Mouse (Mus musculus): ENCODE results near the gene Duoxa1. TPM values are rescaled to one million over a fixed set of nuclear protein-coding genes. Genes with fewer than 3 reads are reported as not detected.
"Not testable (repeated sequence)": the region's sequence is repeated elsewhere in the genome, so short reads cannot be mapped to it uniquely, and the experiment has no call there.

Duoxa1 gene
- polyA plus RNA-seq, 1 experiment, result 7.9 TPM

- Histone ChIP-seq H3K79me3 (ENCODE audit: low read depth) (no peaks in the 10 kb centered on the region), H3K79me2 (ENCODE audit: control insufficient read depth, insufficient read depth) (no peaks in the 10 kb centered on the region), H3K27me3 (ENCODE audit: control insufficient read depth, insufficient read depth, insufficient read length) (no peaks in the 10 kb centered on the region), H3K36me3 (ENCODE audit: control insufficient read depth, insufficient read depth) (no peaks in the 10 kb centered on the region), H3ac (ENCODE audit: control insufficient read depth, insufficient read length, low read depth) (no peak overlapping the region), H3K4me3 (ENCODE audit: insufficient read depth, poor library complexity, severe bottlenecking) (no peak overlapping the region)
- no peak for TF ChIP-seq CTCF (IDR thresholded peaks at IDR 0.05; ENCODE audit: control insufficient read depth, insufficient read depth, insufficient read length)
- TF ChIP-seq MAX (IDR thresholded peaks at IDR 0.05), result no peak
- TF ChIP-seq USF1 (IDR thresholded peaks at IDR 0.05; ENCODE audit: low read depth), result no peak
These were observed 31.8 kb upstream of the Duoxa1 start for GRCm38 (mm10) chr2:122345106-122345893.

- no peak overlapping the region for H3K4me3 ChIP-seq (ENCODE audit: insufficient read depth, poor library complexity, severe bottlenecking)
- H3K36me3 ChIP-seq (ENCODE audit: control insufficient read depth, insufficient read depth), result no peaks in the 10 kb centered on the region
- H3ac ChIP-seq (ENCODE audit: control insufficient read depth, insufficient read length, low read depth), result no peak overlapping the region
- H3K79me3 ChIP-seq (ENCODE audit: low read depth), result no peaks in the 10 kb centered on the region
- no peaks in the 10 kb centered on the region for H3K79me2 ChIP-seq (ENCODE audit: control insufficient read depth, insufficient read depth)
- H3K27me3 ChIP-seq (ENCODE audit: control insufficient read depth, insufficient read depth, insufficient read length), result no peaks in the 10 kb centered on the region
- no peak for TF ChIP-seq MYOD1 (IDR thresholded peaks at IDR 0.05; ENCODE audit: control insufficient read depth, insufficient read length, low read depth)
These were observed 23.8 kb upstream of the Duoxa1 start for GRCm38 (mm10) chr2:122337291-122337690.

- no peaks in the 10 kb centered on the region for H3K79me3 ChIP-seq (ENCODE audit: low read depth)
- H3K79me2 ChIP-seq (ENCODE audit: control insufficient read depth, insufficient read depth), result no peaks in the 10 kb centered on the region
- H3K27me3 ChIP-seq (ENCODE audit: control insufficient read depth, insufficient read depth, insufficient read length), result no peaks in the 10 kb centered on the region
- TF ChIP-seq MYOD1 (IDR thresholded peaks at IDR 0.05; ENCODE audit: control insufficient read depth, insufficient read length, low read depth), result no peak
- TF ChIP-seq FOSL1 (IDR thresholded peaks at IDR 0.05; ENCODE audit: insufficient read depth, low read length, poor library complexity, severe bottlenecking), result no peak
- TF ChIP-seq USF1 (IDR thresholded peaks at IDR 0.05; ENCODE audit: low read depth), result no peak
- TF ChIP-seq CTCF (IDR thresholded peaks at IDR 0.05; ENCODE audit: control insufficient read depth, insufficient read depth, insufficient read length), result no peak
- TF ChIP-seq MYOG (IDR thresholded peaks at IDR 0.05; ENCODE audit: control insufficient read depth, extremely low read depth, insufficient read length), result no peak
- no peak for TF ChIP-seq MAX (IDR thresholded peaks at IDR 0.05)
- no peak for TF ChIP-seq CEBPB (IDR thresholded peaks at IDR 0.05; ENCODE audit: low read depth)
- H3K4me3 ChIP-seq (ENCODE audit: insufficient read depth, poor library complexity, severe bottlenecking), result no peak overlapping the region
- no peak overlapping the region for H3ac ChIP-seq (ENCODE audit: control insufficient read depth, insufficient read length, low read depth)
- no peaks in the 10 kb centered on the region for H3K36me3 ChIP-seq (ENCODE audit: control insufficient read depth, insufficient read depth)
These were observed 20.6 kb upstream of the Duoxa1 start for GRCm38 (mm10) chr2:122334170-122334569.

- Histone ChIP-seq H3K4me3 (ENCODE audit: insufficient read depth, poor library complexity, severe bottlenecking) (no peak overlapping the region), H3ac (ENCODE audit: control insufficient read depth, insufficient read length, low read depth) (no peak overlapping the region), H3K79me3 (ENCODE audit: low read depth) (no peaks in the 10 kb centered on the region), H3K79me2 (ENCODE audit: control insufficient read depth, insufficient read depth) (no peaks in the 10 kb centered on the region), H3K36me3 (ENCODE audit: control insufficient read depth, insufficient read depth) (no peaks in the 10 kb centered on the region), H3K27me3 (ENCODE audit: control insufficient read depth, insufficient read depth, insufficient read length) (no peaks in the 10 kb centered on the region)
- TF ChIP-seq CEBPB (IDR thresholded peaks at IDR 0.05; ENCODE audit: low read depth) (no peak), MAX (IDR thresholded peaks at IDR 0.05) (no peak), MYOG (IDR thresholded peaks at IDR 0.05; ENCODE audit: control insufficient read depth, extremely low read depth, insufficient read length) (no peak), CTCF (IDR thresholded peaks at IDR 0.05; ENCODE audit: control insufficient read depth, insufficient read depth, insufficient read length) (no peak)
These were observed 18.7 kb upstream of the Duoxa1 start for GRCm38 (mm10) chr2:122332222-122332621.

- H3K79me3 ChIP-seq (ENCODE audit: low read depth); H3K79me2 ChIP-seq (ENCODE audit: control insufficient read depth, insufficient read depth); H3K4me3 ChIP-seq (ENCODE audit: insufficient read depth, poor library complexity, severe bottlenecking); H3ac ChIP-seq (ENCODE audit: control insufficient read depth, insufficient read length, low read depth); H3K36me3 ChIP-seq (ENCODE audit: control insufficient read depth, insufficient read depth); H3K27me3 ChIP-seq (ENCODE audit: control insufficient read depth, insufficient read depth, insufficient read length): not testable (repeated sequence)
These were observed 16.8 kb upstream of the Duoxa1 start for GRCm38 (mm10) chr2:122330317-122330716.

GRCm38 (mm10) chr2:122327986-122328385 is 14.5 kb upstream of the Duoxa1 start:
- H3K4me3 ChIP-seq (ENCODE audit: insufficient read depth, poor library complexity, severe bottlenecking), result no peak overlapping the region
- no peaks in the 10 kb centered on the region for H3K79me2 ChIP-seq (ENCODE audit: control insufficient read depth, insufficient read depth)
- no peaks in the 10 kb centered on the region for H3K79me3 ChIP-seq (ENCODE audit: low read depth)
- H3ac ChIP-seq (ENCODE audit: control insufficient read depth, insufficient read length, low read depth), result no peak overlapping the region
- TF ChIP-seq CEBPB (IDR thresholded peaks at IDR 0.05; ENCODE audit: low read depth), result no peak
- TF ChIP-seq CTCF (IDR thresholded peaks at IDR 0.05; ENCODE audit: control insufficient read depth, insufficient read depth, insufficient read length), result no peak
- TF ChIP-seq USF1 (IDR thresholded peaks at IDR 0.05; ENCODE audit: low read depth), result no peak
- TF ChIP-seq MYOG (IDR thresholded peaks at IDR 0.05; ENCODE audit: control insufficient read depth, extremely low read depth, insufficient read length), result no peak
- no peak for TF ChIP-seq MYOD1 (IDR thresholded peaks at IDR 0.05; ENCODE audit: control insufficient read depth, insufficient read length, low read depth)
- TF ChIP-seq FOSL1 (IDR thresholded peaks at IDR 0.05; ENCODE audit: insufficient read depth, low read length, poor library complexity, severe bottlenecking), result no peak
- TF ChIP-seq MAX (IDR thresholded peaks at IDR 0.05), result no peak
- H3K36me3 ChIP-seq (ENCODE audit: control insufficient read depth, insufficient read depth), result no peaks in the 10 kb centered on the region
- H3K27me3 ChIP-seq (ENCODE audit: control insufficient read depth, insufficient read depth, insufficient read length), result no peaks in the 10 kb centered on the region

All from C2C12 (cell line).